Mouse (Mus musculus) ES-E14 (cell line): ENCODE results near the gene Mt3.

ENCODE experiments used
- CHD2 ChIP-seq: IDR thresholded peaks from 2 replicates; pipeline ENCODE4 v1.6.1; 2014; ENCODE audit warnings: mild to moderate bottlenecking, low read depth, low read length, inconsistent platforms
- HCFC1 ChIP-seq: IDR thresholded peaks from 2 replicates; pipeline ENCODE4 v1.6.1; 2012; ENCODE audit warnings: low read length, inconsistent platforms, borderline replicate concordance; ENCODE audit not compliant: insufficient read depth
- MAFK ChIP-seq: IDR thresholded peaks from 2 replicates; pipeline ENCODE4 v1.6.1; 2014; ENCODE audit warnings: mild to moderate bottlenecking, low read depth, low read length, inconsistent platforms; ENCODE audit not compliant: insufficient read depth
- ZC3H11A ChIP-seq: IDR thresholded peaks from 2 replicates; pipeline ENCODE4 v1.6.1; 2012; ENCODE audit warnings: low read depth, mild to moderate bottlenecking, inconsistent platforms, low read length, borderline replicate concordance
- ZNF384 ChIP-seq: IDR thresholded peaks from 2 replicates; pipeline ENCODE4 v1.6.1; 2012; ENCODE audit warnings: low read depth, low read length, inconsistent platforms

- TF ChIP-seq ZC3H11A (no peak), ZNF384 (no peak), MAFK (no peak), HCFC1 (no peak), CHD2 (no peak)
These were observed 35.0 kb downstream of the Mt3 start for GRCm38 (mm10) chr8:94187290-94188002.
